In the genomic region with DNA sequence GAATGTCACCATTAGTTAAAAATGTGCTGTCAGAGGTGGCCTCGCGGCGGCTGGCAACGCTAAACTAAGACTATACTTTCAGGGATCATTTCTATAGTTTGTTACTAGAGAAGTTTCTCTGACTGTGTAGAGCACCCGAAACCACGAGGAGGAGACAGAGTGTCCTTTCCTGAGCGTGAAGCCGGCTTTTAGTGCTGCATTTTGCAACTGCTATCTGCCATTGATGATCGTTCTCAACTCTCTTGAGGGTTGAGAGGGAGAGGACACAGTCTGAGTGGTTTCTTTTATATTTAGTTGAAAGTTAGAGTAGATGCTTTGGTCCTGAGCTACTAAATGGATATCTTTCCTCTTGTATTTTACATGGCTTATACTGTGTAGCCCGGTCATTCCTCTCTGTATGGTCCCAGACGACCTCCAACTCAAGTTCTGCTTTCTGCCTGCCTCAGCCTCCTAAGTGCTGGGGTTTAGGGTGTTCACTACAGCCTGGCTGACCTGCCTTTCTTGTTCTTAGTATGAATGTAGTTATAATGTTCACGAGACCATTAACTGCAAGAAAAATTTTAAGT, we compare ENCODE assay signal across 8 mouse cellular contexts. TPM values are rescaled to one million over a fixed set of nuclear protein-coding genes. Genes with fewer than 3 reads are reported as not detected.
A peak's percentile ranks its signal among the peaks of the same experiment; 100 is the strongest.
DNase-seq lines count a peak whose midpoint lies in the region; ATAC-seq lines count a peak whose summit lies in the region.

No protein-coding gene starts in this region.

- peaks cover 12% of the 10 kb centered on the region for H3K36me3 ChIP-seq in intestine, embryonic 14.5 days (ENCODE audit: control insufficient read depth, insufficient read depth, low read length)
- H3K36me3 ChIP-seq in limb, embryonic 11.5 days (ENCODE audit: control insufficient read depth, insufficient read depth, low read length), result peaks cover 4% of the 10 kb centered on the region; the same call in 1 of the 2 replicates
- H3K36me3 ChIP-seq in midbrain, embryonic 13.5 days, result peaks cover 12% of the 10 kb centered on the region

- H3K27ac ChIP-seq in intestine, embryonic 14.5 days (ENCODE audit: low read depth), result peak overlapping the region; percentile 99
- peak overlapping the region; percentile 89 for H3K27ac ChIP-seq in limb, embryonic 11.5 days (replicated peaks; ENCODE audit: low read depth, low read length)
- H3K27ac ChIP-seq in midbrain, embryonic 13.5 days, result peak overlapping the region; percentile 79

- H3K9ac ChIP-seq in intestine, embryonic 14.5 days (ENCODE audit: low read length), result peak overlapping the region; percentile 86
- no peak overlapping the region for H3K9ac ChIP-seq in limb, embryonic 11.5 days (ENCODE audit: low read length)
- peak overlapping the region; percentile 54; the same call in 1 of the 2 replicates for H3K9ac ChIP-seq in midbrain, embryonic 13.5 days (replicated peaks)

- intact Hi-C loops in gastrocnemius, postnatal 36 days (cut with DNase I), result loop anchor here (2.0 kb wide), 1 partner anchor 268 kb away; no protein-coding TSS in a partner anchor

- no peaks in the 10 kb centered on the region for H3K27me3 ChIP-seq in intestine, embryonic 14.5 days (replicated peaks; ENCODE audit: control insufficient read depth, insufficient read depth, low read length)
- H3K27me3 ChIP-seq in limb, embryonic 11.5 days (ENCODE audit: control insufficient read depth, insufficient read depth, low read length), result no peaks in the 10 kb centered on the region
- no peaks in the 10 kb centered on the region for H3K27me3 ChIP-seq in midbrain, embryonic 13.5 days

- peak; percentile 86 for ATAC-seq in intestine, embryonic 14.5 days (replicated peaks; ENCODE audit: low FRiP score, low TSS enrichment, low read depth)
- ATAC-seq in limb, embryonic 11.5 days (ENCODE audit: insufficient number of reproducible peaks, low FRiP score, low TSS enrichment, low read depth), result peak; percentile 84
- ATAC-seq in midbrain, embryonic 13.5 days, result peak; percentile 74

- no peaks in the 10 kb centered on the region for H3K9me3 ChIP-seq in intestine, embryonic 14.5 days (ENCODE audit: control insufficient read depth, low read length)
- H3K9me3 ChIP-seq in limb, embryonic 11.5 days (ENCODE audit: control insufficient read depth, low read length), result no peaks in the 10 kb centered on the region
- no peaks in the 10 kb centered on the region for H3K9me3 ChIP-seq in midbrain, embryonic 13.5 days

- WGBS in intestine, embryonic 14.5 days, result under 1% methylated on average over 12 of the region's 12 CpGs
- 1% methylated on average over 12 of the region's 12 CpGs for WGBS in limb, embryonic 11.5 days
- under 1% methylated on average over 12 of the region's 12 CpGs for WGBS in midbrain, embryonic 13.5 days

- peak overlapping the region; percentile 95 for H3K4me2 ChIP-seq in intestine, embryonic 14.5 days (ENCODE audit: low read length)
- peak overlapping the region; percentile 20 for H3K4me2 ChIP-seq in limb, embryonic 11.5 days (ENCODE audit: low read depth, severe bottlenecking)
- peak overlapping the region; percentile 76 for H3K4me2 ChIP-seq in midbrain, embryonic 13.5 days (replicated peaks)

- peak overlapping the region; percentile 75 for H3K4me3 ChIP-seq in intestine, embryonic 14.5 days (ENCODE audit: low read depth, low read length)
- peak overlapping the region; percentile 77 for H3K4me3 ChIP-seq in limb, embryonic 11.5 days (ENCODE audit: low read depth, low read length)
- H3K4me3 ChIP-seq in midbrain, embryonic 13.5 days (replicated peaks), result peak overlapping the region; percentile 80

- H3K4me1 ChIP-seq in intestine, embryonic 14.5 days (replicated peaks; ENCODE audit: control insufficient read depth, insufficient read depth, low read length), result peaks cover 6% of the 10 kb centered on the region; the same call in 1 of the 2 replicates
- no peaks in the 10 kb centered on the region for H3K4me1 ChIP-seq in limb, embryonic 11.5 days (ENCODE audit: control insufficient read depth, insufficient read depth, low read length)
- peaks cover 12% of the 10 kb centered on the region for H3K4me1 ChIP-seq in midbrain, embryonic 13.5 days (replicated peaks)

- peak; percentile 17 to 22 for DNase-seq in cerebellum, adult 18-20 months
- DNase-seq in cerebellum, adult 11-12 months, result no peak
- DNase-seq in embryo, embryonic 10.5 days (ENCODE audit: low spot score), result peak; percentile 98
- peak; percentile 16 to 25 for DNase-seq in gastrocnemius, postnatal 36 days
- peak; percentile 85 for DNase-seq in intestine, embryonic 14.5 days (ENCODE audit: low spot score)
- DNase-seq in limb, embryonic 11.5 days (ENCODE audit: low spot score), result peak; percentile 88
- peak; percentile 66 for DNase-seq in spleen, adult 12 weeks (ENCODE audit: low spot score)

RNA-seq across cellular contexts. Expression of a gene that starts 0.6 kb away (rescaled TPM):
- 10 to 100 TPM; 19.2 to 20.1 TPM for total RNA-seq in gastrocnemius, postnatal 36 days (2021)
- polyA plus RNA-seq in intestine, embryonic 14.5 days (2014; fragmentation: Nextera tagmentation; extraction: Ambion mirVana), result 106 and 110 TPM in 2 replicates
- polyA plus RNA-seq in limb, embryonic 11.5 days (2014; fragmentation: Nextera tagmentation; extraction: Ambion mirVana), result 184 TPM in 2 replicates
- polyA plus RNA-seq in midbrain, embryonic 13.5 days (2015; fragmentation: Nextera tagmentation; extraction: Ambion mirVana), result 109 and 113 TPM in 2 replicates

RNA-seq across cellular contexts. Expression of a gene that starts 11.6 kb away (rescaled TPM):
- 10 to 100 TPM; 14.1 to 16.4 TPM for total RNA-seq in gastrocnemius, postnatal 36 days (2021)
- polyA plus RNA-seq in intestine, embryonic 14.5 days (2014; fragmentation: Nextera tagmentation; extraction: Ambion mirVana), result 77.7 and 77.9 TPM in 2 replicates
- polyA plus RNA-seq in limb, embryonic 11.5 days (2014; fragmentation: Nextera tagmentation; extraction: Ambion mirVana), result 74.8 and 76.4 TPM in 2 replicates
- 73.9 and 79.2 TPM in 2 replicates for polyA plus RNA-seq in midbrain, embryonic 13.5 days (2015; fragmentation: Nextera tagmentation; extraction: Ambion mirVana)

RNA-seq across cellular contexts. Expression of a gene that starts 43.5 kb away (rescaled TPM):
- 100 to 1,000 TPM in 1 of 2 experiments, 10 to 100 TPM in 1; 83.0 to 476 TPM for total RNA-seq in gastrocnemius, postnatal 36 days (2021)
- 77.6 and 90.5 TPM in 2 replicates for polyA plus RNA-seq in intestine, embryonic 14.5 days (2014; fragmentation: Nextera tagmentation; extraction: Ambion mirVana)
- polyA plus RNA-seq in limb, embryonic 11.5 days (2014; fragmentation: Nextera tagmentation; extraction: Ambion mirVana), result 109 and 110 TPM in 2 replicates
- 40.4 and 40.8 TPM in 2 replicates for polyA plus RNA-seq in midbrain, embryonic 13.5 days (2015; fragmentation: Nextera tagmentation; extraction: Ambion mirVana)

Comparison
In these comparisons a context has a peak if more than half of its experiments do, and no peak if none do; other contexts are left out.
1. H3K4me2 ChIP-seq: peak in every context shown above with its lines; median percentile 95 in intestine, embryonic 14.5 days; 76 in midbrain, embryonic 13.5 days; 20 in limb, embryonic 11.5 days.